Mouse (Mus musculus) left cerebral cortex, postnatal 14 days (tissue): ENCODE results near the gene Cluh. TPM values are rescaled to one million over a fixed set of nuclear protein-coding genes. Genes with fewer than 3 reads are reported as not detected.
A peak's percentile ranks its signal among the peaks of the same experiment; 100 is the strongest.

Experiments used
- DNase-seq, 2 experiments: peaks; one replicate each; pipeline ENCODE4 v3.0.0; 2021 to 2022; ENCODE audit warnings: low spot score in 2 of 2, mixed read lengths in 1 of 2
- intact Hi-C: fragments of 180-260 bp; cut with DNase I; formaldehyde crosslinking; loops from one replicate; pipeline ENCODE4 v1.15.1; 2025
- total RNA-seq, 2 experiments: library from RNA; stranded (reverse); gene quantifications; 2 replicates each; pipeline ENCODE4 v1.2.3; 2021

The Cluh gene
- total RNA-seq, 2 experiments from 2014 or later, result 61.5 to 62.1 TPM

- intact Hi-C loops, result no loop called here
- DNase-seq, result no peak
These were observed 19.7 kb downstream of the Cluh start for GRCm38 (mm10) chr11:74668971-74669370.

- DNase-seq, result no peak
- intact Hi-C loops, result loop anchor here (10.0 kb wide), 1 partner anchor 105 kb away; the partner anchor contains the start of gene Mettl16
These were observed 20.9 kb downstream of the Cluh start for GRCm38 (mm10) chr11:74670151-74670550.

DNA sequence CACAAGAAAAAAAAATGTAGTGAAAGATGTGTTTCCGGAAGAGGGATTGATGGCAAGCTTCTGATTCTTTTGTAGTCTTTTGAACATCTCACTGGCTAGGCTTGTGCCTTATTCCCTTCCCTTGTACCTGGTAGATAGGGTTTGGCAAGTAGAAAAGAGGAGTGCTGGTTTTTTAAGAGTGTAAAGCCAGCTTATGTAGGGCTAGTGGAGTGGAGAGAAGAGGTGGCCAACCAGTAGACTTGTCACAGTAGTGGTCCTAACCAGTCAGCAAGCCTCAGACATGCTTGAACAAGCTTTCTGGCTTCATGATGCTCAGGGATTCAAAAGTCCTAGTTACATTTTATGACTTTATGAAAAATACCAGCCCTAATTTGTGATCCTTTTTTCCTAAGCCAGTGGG lies 21.7 kb downstream of the Cluh start:
- DNase-seq, result no peak
- intact Hi-C loops, result loop anchor here (10.0 kb wide), 1 partner anchor 104 kb away; the partner anchor contains the start of gene Mettl16

- intact Hi-C loops, result loop anchor here (10.0 kb wide), 1 partner anchor 103 kb away; the partner anchor contains the start of gene Mettl16
- no peak for DNase-seq
These were observed 22.5 kb downstream of the Cluh start for GRCm38 (mm10) chr11:74671839-74672238.

DNA sequence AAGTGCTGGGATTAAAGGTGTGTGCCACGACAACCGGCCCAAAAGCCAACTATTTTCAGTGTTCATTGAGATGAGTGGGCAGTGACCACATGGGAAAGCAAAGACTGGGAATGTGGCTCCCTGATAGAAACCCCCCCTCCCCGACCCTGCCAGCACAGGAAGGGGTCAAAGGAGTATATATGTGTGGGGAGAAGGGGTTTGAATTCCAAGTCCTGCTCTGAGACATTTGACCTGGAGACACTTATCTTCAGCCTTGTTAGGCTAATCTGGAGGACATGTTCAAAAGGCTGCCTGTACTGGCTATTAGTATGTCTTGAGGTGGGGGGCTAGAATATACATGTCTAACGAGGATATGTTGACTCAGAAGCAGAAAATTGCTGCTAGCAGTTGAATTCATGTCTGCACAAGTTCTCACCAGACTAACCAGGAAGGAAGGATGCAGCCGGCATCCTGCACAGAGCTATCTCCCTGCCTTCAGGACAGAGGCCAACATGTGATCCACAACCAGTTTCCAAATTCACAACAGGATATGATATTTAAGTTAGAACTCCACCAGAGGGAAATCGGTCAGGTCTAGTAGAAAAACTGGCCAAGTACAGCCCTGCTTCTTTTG lies 23.7 kb downstream of the Cluh start:
- no peak for DNase-seq
- intact Hi-C loops, result loop anchor here (10.0 kb wide), 1 partner anchor 102 kb away; the partner anchor contains the start of gene Mettl16

GRCm38 (mm10) chr11:74673561-74673960 lies 24.3 kb downstream of the Cluh start:
- DNase-seq, result no peak
- intact Hi-C loops, result loop anchor here (10.0 kb wide), 1 partner anchor 101 kb away; the partner anchor contains the start of gene Mettl16

DNA sequence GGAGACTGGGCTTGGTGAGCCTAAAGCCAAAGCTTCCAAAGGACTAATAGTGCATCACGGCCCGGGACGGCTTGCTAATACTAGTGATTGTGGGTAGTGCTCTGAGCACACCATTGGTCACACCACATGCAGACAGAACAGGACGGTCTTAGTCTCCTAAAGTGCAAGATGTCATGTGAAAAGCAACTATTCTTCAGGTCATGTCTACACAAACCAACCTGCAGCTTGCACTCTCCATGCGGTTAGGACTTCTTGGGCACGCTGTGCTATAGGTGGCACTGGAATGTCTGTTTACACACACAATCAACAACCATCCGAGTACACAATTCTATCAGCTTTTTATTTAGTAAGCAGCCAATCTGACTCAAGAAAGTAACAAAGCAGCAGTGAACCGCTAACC lies 25.4 kb downstream of the Cluh start:
- intact Hi-C loops, result loop anchor here (5.0 to 10.0 kb wide), 2 partner anchors 48 to 100 kb away; partner anchors contain the start of genes Mettl16 and Pafah1b1
- no peak for DNase-seq

GRCm38 (mm10) chr11:74675156-74675555 lies 25.9 kb downstream of the Cluh start:
- intact Hi-C loops, result loop anchor here (5.0 to 10.0 kb wide), 2 partner anchors 47 to 100 kb away; partner anchors contain the start of genes Mettl16 and Pafah1b1
- DNase-seq, result peak; percentile 53 to 72

- DNase-seq, result no peak
- intact Hi-C loops, result no loop called here
These were observed 42.9 kb downstream of the Cluh start for GRCm38 (mm10) chr11:74692151-74692550.

DNA sequence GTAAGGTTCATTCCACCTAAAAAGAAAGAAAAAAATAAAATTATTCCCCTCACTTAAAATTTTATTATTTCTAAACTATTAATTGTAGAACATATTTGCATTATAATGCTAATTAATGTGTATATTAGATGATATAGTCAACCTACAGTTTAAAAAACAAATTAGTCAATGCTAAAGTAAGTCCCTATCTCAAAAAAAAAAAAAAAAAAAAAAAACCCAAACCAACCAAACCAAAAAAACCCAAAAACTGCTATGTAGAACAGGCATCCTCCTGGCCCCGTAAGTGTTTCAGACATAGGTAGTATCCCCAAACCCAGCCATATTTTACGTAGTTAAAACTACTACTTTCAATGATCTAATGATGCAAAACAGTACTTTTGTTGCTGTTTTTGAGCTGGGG lies 50.2 kb downstream of the Cluh start:
- no peak for DNase-seq
- intact Hi-C loops, result no loop called here

- no peak for DNase-seq
- intact Hi-C loops, result no loop called here
These were observed 54.8 kb downstream of the Cluh start for GRCm38 (mm10) chr11:74704068-74704467.

- DNase-seq, result no peak
- intact Hi-C loops, result no loop called here
These were observed 59.5 kb downstream of the Cluh start for GRCm38 (mm10) chr11:74708781-74709180.

GRCm38 (mm10) chr11:74710671-74711070 lies 61.4 kb downstream of the Cluh start:
- no peak for DNase-seq
- intact Hi-C loops, result no loop called here

- intact Hi-C loops, result no loop called here
- DNase-seq, result no peak
These were observed 66.8 kb downstream of the Cluh start for GRCm38 (mm10) chr11:74715971-74716525.

Other genes with a start within 250 kb of the Cluh start
- gene Rap1gap2, start 38.6 kb upstream of the Cluh start, total RNA-seq, result 100 to 1,000 TPM; 179 to 181 TPM
- 10 to 100 TPM; 23.1 to 23.4 TPM for gene Ccdc92b, start 29.9 kb upstream of the Cluh start, total RNA-seq
- 100 to 1,000 TPM; 441 to 446 TPM for gene Pafah1b1, start 75.2 kb downstream of the Cluh start, total RNA-seq
- 10 to 100 TPM; 19.2 to 24.0 TPM for gene Mettl16, start 121.3 kb downstream of the Cluh start, total RNA-seq
- gene Mnt, start 181.4 kb downstream of the Cluh start, total RNA-seq, result 10 to 100 TPM; 31.5 to 32.0 TPM
- gene Sgsm2, start 247.6 kb downstream of the Cluh start, total RNA-seq, result 10 to 100 TPM; 65.9 to 68.4 TPM
- 10 to 100 TPM; 29.6 to 33.0 TPM for gene Tsr1, start 248.6 kb downstream of the Cluh start, total RNA-seq